Mouse (Mus musculus) CH12.LX (cell line): Measurements from ENCODE around the gene Fgfbp3.

Experiments
- CTCF ChIP-seq, 2 experiments: IDR thresholded peaks in 1 of 2; conservative IDR thresholded peaks in 1 of 2; 2 replicates each; pipeline ENCODE4 v1.5.1; 2011 to 2012; ENCODE audit warnings: low read depth in 2 of 2, low read length in 2 of 2, improper control_type of control experiment in 1 of 2, inconsistent platforms in 1 of 2, mild to moderate bottlenecking in 1 of 2, moderate library complexity in 1 of 2
- POLR2A ChIP-seq: IDR thresholded peaks from 2 replicates; pipeline ENCODE4 v1.6.1; 2011; ENCODE audit warnings: low read depth, mild to moderate bottlenecking, improper control_type of control experiment, low read length
- USF1 ChIP-seq: IDR thresholded peaks from 2 replicates; pipeline ENCODE4 v1.6.1; 2014; ENCODE audit warnings: low read depth, mild to moderate bottlenecking, inconsistent platforms, low read length, improper control_type of control experiment
- ZC3H11A ChIP-seq: IDR thresholded peaks from 2 replicates; pipeline ENCODE4 v1.6.1; 2012; ENCODE audit warnings: low read depth, mild to moderate bottlenecking, inconsistent platforms, low read length, improper control_type of control experiment
- ZKSCAN1 ChIP-seq: IDR thresholded peaks from 2 replicates; pipeline ENCODE4 v1.6.1; 2012; ENCODE audit warnings: low read depth, inconsistent platforms, low read length, improper control_type of control experiment, borderline replicate concordance

- TF ChIP-seq POLR2A (no peak), CTCF (conservative IDR thresholded peaks at IDR 0.05 in 1 of 2, IDR thresholded peaks at IDR 0.05 in 1 of 2; ENCODE audit: low read depth in 2 of 2, low read length in 2 of 2) (no peak), ZKSCAN1 (no peak), USF1 (no peak), ZC3H11A (no peak)
These were observed 34.3 kb upstream of the Fgfbp3 start for GRCm38 (mm10) chr19:36953637-36954206.
